Mouse (Mus musculus): ENCODE data around the gene Atg14.

GRCm38 (mm10) chr14:47513606-47514005 is 56.8 kb downstream of the Atg14 start:
- TF ChIP-seq CTCF (conservative IDR thresholded peaks at IDR 0.05; ENCODE audit: insufficient read depth, insufficient read length, low read depth, low read length): no peak
- no peak for TF ChIP-seq POLR2A (IDR thresholded peaks at IDR 0.05; ENCODE audit: low read depth, low read length)

Data from kidney, adult 2 months (tissue).